Mouse (Mus musculus) inflammation-experienced regulatory T-cells, adult 16 weeks (primary cell): Measurements from ENCODE around the gene Bicd2. TPM values are rescaled to one million over a fixed set of nuclear protein-coding genes. Genes with fewer than 3 reads are reported as not detected.

Experiments
- polyA plus RNA-seq: library from polyadenylated mRNA; unstranded; fragments of 100-300 nt; shearing (Covaris generic); gene quantifications from one replicate; pipeline ENCODE4 v1.2.1, GENCODE M21; 2017

Bicd2 gene
- polyA plus RNA-seq = 14.7 TPM

GRCm38 (mm10) chr13:49341012-49341830, at the start of gene Bicd2:
Bicd2 (plus strand) TSS chr13:49341585.

GRCm38 (mm10) chr13:49320040-49320439, 21.3 kb upstream of the Bicd2 start, which contains the start of gene Fgd3:
Fgd3 (minus strand) TSS chr13:49320311.

GRCm38 (mm10) chr13:49420754-49421605, 79.6 kb downstream of the Bicd2 start, which contains the start of gene Ippk:
Ippk (plus strand) TSS chr13:49421249.

Other genes with a start within 250 kb of the Bicd2 start
- gene Wnk2, start 193.6 kb upstream of the Bicd2 start, polyA plus RNA-seq = not detected
- 38.8 TPM for gene Ninj1, start 154.1 kb upstream of the Bicd2 start, polyA plus RNA-seq
- gene Card19, start 125.5 kb upstream of the Bicd2 start, polyA plus RNA-seq = 59.4 TPM
- 44.3 TPM for gene Susd3, start 92.9 kb upstream of the Bicd2 start, polyA plus RNA-seq
- 23.4 TPM for gene Fgd3, start 21.3 kb upstream of the Bicd2 start, polyA plus RNA-seq
- gene Ippk, start 79.7 kb downstream of the Bicd2 start, polyA plus RNA-seq = 16.0 TPM
- 4.7 TPM for gene Tes3-ps, start 151.7 kb downstream of the Bicd2 start, polyA plus RNA-seq
- gene Ecm2, start 163.2 kb downstream of the Bicd2 start, polyA plus RNA-seq = not detected
- not detected for gene Aspn, start 202.9 kb downstream of the Bicd2 start, polyA plus RNA-seq
- 0.18 TPM for gene Omd, start 240.9 kb downstream of the Bicd2 start, polyA plus RNA-seq